Mouse (Mus musculus) lung, embryonic 16.5 days (tissue): ENCODE results near the gene Btla. TPM values are rescaled to one million over a fixed set of nuclear protein-coding genes. Genes with fewer than 3 reads are reported as not detected.
A peak's percentile ranks its signal among the peaks of the same experiment; 100 is the strongest.

ENCODE experiments used
- ATAC-seq: fragments of 200-750 bp; cut with Nextera tagmentation; 2 replicates; pipeline ENCODE4 v1.8.0; 2017; ENCODE audit warnings: low read depth, mild to moderate bottlenecking, moderate library complexity
- H3K27ac ChIP-seq: fragments of 300-500 bp; sonication (generic); 2 replicates; pipeline ENCODE4 v1.5.1; 2014; ENCODE audit warnings: mild to moderate bottlenecking, control low read depth, low read length
- H3K27me3 ChIP-seq: fragments of 300-500 bp; sonication (generic); 2 replicates; pipeline ENCODE4 v1.6.1; 2014; ENCODE audit warnings: low read depth, low read length, mixed read lengths; ENCODE audit not compliant: control insufficient read depth, insufficient read depth
- H3K36me3 ChIP-seq: fragments of 300-500 bp; sonication (generic); 2 replicates; pipeline ENCODE4 v1.6.1; 2014; ENCODE audit warnings: low read length; ENCODE audit not compliant: control insufficient read depth, insufficient read depth
- H3K4me1 ChIP-seq: fragments of 300-500 bp; sonication (generic); replicated peaks from 2 replicates; pipeline ENCODE4 v1.6.1; 2014; ENCODE audit warnings: low read length, mixed read lengths; ENCODE audit not compliant: control insufficient read depth, insufficient read depth
- H3K4me2 ChIP-seq: fragments of 300-500 bp; sonication (generic); 2 replicates; pipeline ENCODE4 v1.6.1; 2014; ENCODE audit warnings: low read depth, low read length, control low read depth
- H3K4me3 ChIP-seq: fragments of 300-500 bp; sonication (generic); 2 replicates; pipeline ENCODE4 v1.5.1; 2014; ENCODE audit warnings: mild to moderate bottlenecking, low read length, control low read depth
- H3K9ac ChIP-seq: fragments of 300-500 bp; sonication (generic); 2 replicates; pipeline ENCODE4 v1.6.1; 2014; ENCODE audit warnings: low read length, control low read depth
- H3K9me3 ChIP-seq: fragments of 300-500 bp; sonication (generic); 2 replicates; pipeline ENCODE4 v1.6.1; 2016; ENCODE audit warnings: low read length; ENCODE audit not compliant: control insufficient read depth
- WGBS: fragments of 180-500 bp; shearing (Covaris S2); extraction: QIAGEN DNeasy Blood & Tissue Kit; methylation state at CpG from one replicate; pipeline ENCODE4 v1.1.7; 2014; 5-methylcytosine and 5-hydroxymethylcytosine counted together
- polyA plus RNA-seq: library from polyadenylated mRNA; unstranded; fragments of >200 nt; fragmentation: Nextera tagmentation; extraction: Ambion mirVana; gene quantifications from 2 replicates; pipeline ENCODE4 v1.2.1, GENCODE M21; 2015

Btla gene
- polyA plus RNA-seq, 1 experiment from 2014 or later: 0.24 TPM

DNA sequence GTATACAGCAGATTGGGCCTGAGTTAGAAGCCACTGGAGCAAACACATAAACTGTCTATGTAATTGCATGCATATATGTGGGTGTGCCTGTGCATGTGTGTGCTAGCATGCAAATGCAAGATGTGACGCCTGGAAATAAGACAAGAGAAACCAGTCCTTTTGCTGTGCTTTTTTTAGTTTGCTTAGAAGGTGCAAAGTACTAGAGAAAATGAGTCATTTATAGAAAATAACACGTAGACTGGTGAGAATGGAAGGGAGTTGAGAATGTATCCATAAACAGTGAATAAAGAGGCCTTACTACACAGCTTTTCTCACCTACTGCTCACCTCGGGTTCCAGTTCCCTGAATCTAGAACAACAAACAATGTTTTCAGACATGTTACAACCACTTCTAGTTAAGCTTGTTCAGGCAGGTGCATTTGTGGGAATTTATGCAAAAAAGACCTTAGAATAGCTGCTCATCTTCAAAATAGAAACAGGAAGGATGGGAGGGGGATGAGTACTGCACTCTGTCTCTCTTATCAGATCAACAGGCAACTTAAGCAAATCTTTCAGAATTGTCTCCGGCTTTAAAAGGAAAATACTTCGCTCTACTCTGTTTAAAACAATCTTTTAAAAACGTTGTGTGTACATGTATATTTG lies 27.8 kb downstream of the Btla start:
- Histone ChIP-seq H3K27me3 (no peaks in the 10 kb centered on the region), H3K4me2 (no peak overlapping the region), H3K4me1 (no peaks in the 10 kb centered on the region), H3K9ac (no peak overlapping the region), H3K9me3 (no peaks in the 10 kb centered on the region), H3K27ac (no peak overlapping the region), H3K4me3 (no peak overlapping the region), H3K36me3 (no peaks in the 10 kb centered on the region)
- WGBS: 80% methylated on average over 6 of the region's 6 CpGs
- ATAC-seq: no peak

DNA sequence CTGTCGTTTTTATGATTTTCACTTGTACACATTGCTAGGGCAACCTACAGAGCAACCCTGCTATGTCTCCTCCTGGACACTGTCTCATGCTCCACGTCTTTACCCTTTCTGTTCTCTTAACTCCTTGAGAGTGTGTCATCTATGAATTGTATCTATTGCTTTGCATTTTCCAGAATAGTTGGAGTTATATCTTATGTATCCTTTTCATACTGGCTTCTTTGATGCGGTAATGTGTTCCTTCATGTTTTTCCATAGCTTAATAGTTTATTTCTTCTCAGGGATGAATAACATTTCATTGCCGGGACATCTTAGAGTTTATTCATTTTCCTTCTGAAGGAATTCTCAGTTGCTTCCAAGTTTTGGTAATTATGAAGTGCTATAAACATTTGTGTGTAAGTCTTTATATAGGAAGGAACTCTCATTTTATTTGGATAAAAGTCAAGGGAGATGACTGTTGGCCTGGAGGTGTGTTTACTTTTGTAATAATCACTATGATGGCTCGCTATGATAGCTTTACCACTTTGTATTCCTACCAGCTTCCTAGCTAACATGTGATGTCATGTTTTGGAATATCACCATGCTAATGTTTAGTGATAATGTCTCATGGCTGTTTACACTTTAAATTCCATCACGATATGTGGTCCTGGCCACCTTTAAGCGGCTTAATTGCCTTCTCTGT lies 31.2 kb downstream of the Btla start:
- ATAC-seq: peak; percentile 83
- no peaks in the 10 kb centered on the region for H3K9me3 ChIP-seq
- H3K27ac ChIP-seq: peak overlapping the region; percentile 55; the same call in 1 of the 2 replicates
- no peak overlapping the region for H3K4me3 ChIP-seq
- H3K4me1 ChIP-seq: no peaks in the 10 kb centered on the region
- WGBS: 44% methylated on average over 7 of the region's 7 CpGs
- H3K4me2 ChIP-seq: no peak overlapping the region
- no peaks in the 10 kb centered on the region for H3K27me3 ChIP-seq
- H3K36me3 ChIP-seq: no peaks in the 10 kb centered on the region
- H3K9ac ChIP-seq: no peak overlapping the region

- Histone ChIP-seq H3K27me3 (no peaks in the 10 kb centered on the region), H3K36me3 (no peaks in the 10 kb centered on the region), H3K9me3 (no peaks in the 10 kb centered on the region), H3K9ac (no peak overlapping the region), H3K27ac (no peak overlapping the region), H3K4me1 (no peaks in the 10 kb centered on the region), H3K4me3 (no peak overlapping the region), H3K4me2 (no peak overlapping the region)
- WGBS: 69% methylated on average over 2 of the region's 2 CpGs
- ATAC-seq: no peak
Measured at GRCm38 (mm10) chr16:45256895-45257294, 32.8 kb downstream of the Btla start.

DNA sequence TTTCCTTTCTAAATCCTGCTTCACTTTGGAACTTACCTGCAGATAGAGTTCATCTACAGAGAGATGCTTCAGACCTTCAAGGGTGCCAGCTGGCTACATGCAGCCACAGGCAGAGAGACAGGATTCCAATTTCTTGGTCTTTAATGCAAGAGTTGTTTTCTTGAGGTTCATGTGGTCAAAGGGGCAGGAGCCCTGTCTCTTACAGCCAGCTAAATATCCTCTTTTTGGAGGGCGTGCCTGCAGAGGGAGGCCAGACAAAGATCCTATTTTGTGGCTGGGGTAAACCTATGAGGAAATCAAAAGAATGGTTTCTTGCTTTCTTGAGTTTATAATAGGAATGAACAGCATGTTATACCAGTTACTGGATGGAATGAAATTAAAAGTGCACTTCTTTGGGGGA lies 33.5 kb downstream of the Btla start:
- Histone ChIP-seq H3K4me2 (no peak overlapping the region), H3K27ac (no peak overlapping the region), H3K9me3 (no peaks in the 10 kb centered on the region), H3K4me3 (no peak overlapping the region), H3K27me3 (no peaks in the 10 kb centered on the region), H3K36me3 (no peaks in the 10 kb centered on the region), H3K4me1 (no peaks in the 10 kb centered on the region), H3K9ac (no peak overlapping the region)
- WGBS: 82% methylated on average over 1 of the region's 1 CpGs
- ATAC-seq: no peak

DNA sequence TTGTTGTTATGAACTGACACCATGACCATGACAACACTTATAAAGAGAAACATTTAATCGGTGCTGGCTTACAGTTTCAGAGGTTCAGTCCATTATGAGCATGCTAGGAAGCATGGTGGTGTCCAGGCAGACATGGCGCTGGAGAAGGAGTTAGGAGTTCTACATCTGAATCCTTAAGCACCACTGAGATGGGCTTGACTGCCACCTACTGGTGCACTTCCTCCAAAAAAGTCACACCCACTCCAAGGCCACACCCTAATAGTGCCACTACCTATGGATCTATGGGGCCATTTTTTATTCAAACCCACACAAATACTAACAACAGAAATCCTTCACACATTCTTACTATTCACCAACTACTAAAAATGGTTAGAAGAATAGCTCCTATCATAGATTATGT lies 35.5 kb downstream of the Btla start:
- no peaks in the 10 kb centered on the region for H3K27me3 ChIP-seq
- no peaks in the 10 kb centered on the region for H3K36me3 ChIP-seq
- no peak overlapping the region for H3K27ac ChIP-seq
- no peaks in the 10 kb centered on the region for H3K4me1 ChIP-seq
- no peak overlapping the region for H3K9ac ChIP-seq
- H3K9me3 ChIP-seq: no peaks in the 10 kb centered on the region
- no peak for ATAC-seq
- no peak overlapping the region for H3K4me3 ChIP-seq
- WGBS: 80% methylated on average over 2 of the region's 2 CpGs
- no peak overlapping the region for H3K4me2 ChIP-seq

DNA sequence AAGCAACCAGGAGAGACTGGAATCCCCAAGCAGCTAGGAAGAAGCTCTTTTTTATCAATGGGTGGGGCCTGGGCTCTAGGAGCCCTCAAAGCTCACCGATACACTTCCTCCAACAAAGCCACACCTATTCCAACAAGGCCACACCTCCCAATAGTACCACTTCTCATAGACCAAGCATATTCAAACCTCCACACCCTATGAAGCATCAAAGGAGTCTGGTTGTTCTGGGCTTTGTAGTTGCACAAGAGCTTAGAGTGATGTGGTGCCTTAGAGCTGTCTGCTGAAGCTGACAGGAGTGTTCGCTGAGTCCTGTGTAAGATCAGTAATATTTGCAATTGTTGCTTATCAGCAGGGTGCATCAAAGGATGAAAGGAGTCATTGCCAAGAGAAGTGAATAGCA lies 37.2 kb downstream of the Btla start:
- WGBS: 69% methylated on average over 2 of the region's 2 CpGs
- no peak overlapping the region for H3K4me2 ChIP-seq
- H3K27ac ChIP-seq: no peak overlapping the region
- no peak overlapping the region for H3K4me3 ChIP-seq
- no peaks in the 10 kb centered on the region for H3K27me3 ChIP-seq
- no peak for ATAC-seq
- H3K9ac ChIP-seq: no peak overlapping the region
- H3K36me3 ChIP-seq: no peaks in the 10 kb centered on the region
- no peaks in the 10 kb centered on the region for H3K9me3 ChIP-seq
- no peaks in the 10 kb centered on the region for H3K4me1 ChIP-seq

DNA sequence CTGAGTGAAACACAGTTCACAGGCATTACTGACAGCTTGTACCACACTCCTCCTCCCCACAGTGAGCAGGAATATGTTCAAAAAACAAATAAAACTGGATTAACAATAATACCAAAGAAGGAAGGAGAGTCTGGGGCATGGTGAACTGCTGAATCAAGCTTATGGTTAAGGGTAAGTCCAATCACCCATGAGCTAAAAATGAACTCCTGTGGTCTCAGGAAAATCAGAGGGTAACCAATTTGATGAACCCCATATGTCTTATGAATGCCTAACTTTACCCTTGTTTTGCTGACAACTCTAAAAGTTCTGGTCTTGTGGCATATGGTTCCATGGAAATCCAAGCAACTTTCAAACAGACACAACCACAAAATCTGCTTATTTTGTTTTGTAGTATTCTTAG lies 37.9 kb downstream of the Btla start:
- H3K9ac ChIP-seq: no peak overlapping the region
- no peak overlapping the region for H3K4me2 ChIP-seq
- H3K27me3 ChIP-seq: no peaks in the 10 kb centered on the region
- H3K4me3 ChIP-seq: no peak overlapping the region
- no peaks in the 10 kb centered on the region for H3K9me3 ChIP-seq
- no peaks in the 10 kb centered on the region for H3K4me1 ChIP-seq
- H3K36me3 ChIP-seq: no peaks in the 10 kb centered on the region
- H3K27ac ChIP-seq: no peak overlapping the region
- ATAC-seq: no peak

GRCm38 (mm10) chr16:45269886-45270285 lies 45.8 kb downstream of the Btla start:
- Histone ChIP-seq H3K4me3 (no peak overlapping the region), H3K4me2 (no peak overlapping the region), H3K4me1 (no peaks in the 10 kb centered on the region), H3K36me3 (no peaks in the 10 kb centered on the region), H3K9ac (no peak overlapping the region), H3K27ac (no peak overlapping the region), H3K9me3 (no peaks in the 10 kb centered on the region), H3K27me3 (no peaks in the 10 kb centered on the region)
- no peak for ATAC-seq
- 74% methylated on average over 2 of the region's 2 CpGs for WGBS

- Histone ChIP-seq H3K9ac (no peak overlapping the region), H3K4me2 (no peak overlapping the region), H3K36me3 (no peaks in the 10 kb centered on the region), H3K27ac (no peak overlapping the region), H3K27me3 (no peaks in the 10 kb centered on the region), H3K9me3 (no peaks in the 10 kb centered on the region), H3K4me1 (no peaks in the 10 kb centered on the region), H3K4me3 (no peak overlapping the region)
- WGBS: 77% methylated on average over 1 of the region's 1 CpGs
- ATAC-seq: no peak
Measured at GRCm38 (mm10) chr16:45283093-45283492, 59.0 kb downstream of the Btla start.
